In genomic region chr4:141265979-141266637, GRCm38 (mm10) we compare ENCODE assay signal across 20 mouse cellular contexts. TPM values are rescaled to one million over a fixed set of nuclear protein-coding genes. Genes with fewer than 3 reads are reported as not detected.
A peak's percentile ranks its signal among the peaks of the same experiment; 100 is the strongest.
DNase-seq lines count a peak whose midpoint lies in the region; ATAC-seq and TF ChIP-seq lines count a peak whose summit lies in the region.
"Had no signal": no experiment of that assay in that cellular context is flagged by ENCODE, and none has a peak within 500 bp of the region (broad histone marks: within the 10 kb centered on the region; RNA-seq: fewer than 3 reads in every experiment).

No protein-coding gene starts in this region.

- TF ChIP-seq EP300 in lung, postnatal 0 days (IDR thresholded peaks at IDR 0.05), result no peak

- no peaks in the 10 kb centered on the region; the same call in 1 of the 2 replicates for H3K27me3 ChIP-seq in embryonic facial prominence, embryonic 11.5 days (ENCODE audit: control insufficient read depth, insufficient read depth, low read length)
- no peaks in the 10 kb centered on the region for H3K27me3 ChIP-seq in embryonic facial prominence, embryonic 10.5 days (replicated peaks; ENCODE audit: low read depth, poor library complexity, severe bottlenecking)
- no peaks in the 10 kb centered on the region for H3K27me3 ChIP-seq in kidney, postnatal 0 days (ENCODE audit: insufficient read depth, low read length)
- H3K27me3 ChIP-seq in kidney, embryonic 16.5 days (ENCODE audit: insufficient read depth, low read length), result no peaks in the 10 kb centered on the region
- no peaks in the 10 kb centered on the region for H3K27me3 ChIP-seq in lung, postnatal 0 days (replicated peaks; ENCODE audit: insufficient read depth, low read length)
- H3K27me3 ChIP-seq: forebrain, embryonic 13.5 days; kidney, embryonic 15.5 days; limb, embryonic 15.5 days had no signal

- H3K9ac ChIP-seq in embryonic facial prominence, embryonic 11.5 days (replicated peaks; ENCODE audit: low read length), result no peak overlapping the region
- H3K9ac ChIP-seq in kidney, postnatal 0 days (ENCODE audit: low read depth, low read length), result no peak overlapping the region
- no peak overlapping the region for H3K9ac ChIP-seq in kidney, embryonic 16.5 days (replicated peaks; ENCODE audit: low read length)
- H3K9ac ChIP-seq in lung, postnatal 0 days (replicated peaks; ENCODE audit: low read depth), result no peak overlapping the region
- H3K9ac ChIP-seq: forebrain, embryonic 13.5 days; kidney, embryonic 15.5 days; limb, embryonic 15.5 days had no signal

- no peak overlapping the region for H3K4me3 ChIP-seq in embryonic facial prominence, embryonic 11.5 days (ENCODE audit: low read depth, low read length)
- no peak overlapping the region for H3K4me3 ChIP-seq in embryonic facial prominence, embryonic 10.5 days
- no peak overlapping the region for H3K4me3 ChIP-seq in kidney, postnatal 0 days (replicated peaks; ENCODE audit: low read depth, low read length)
- no peak overlapping the region for H3K4me3 ChIP-seq in kidney, embryonic 16.5 days (ENCODE audit: low read length)
- H3K4me3 ChIP-seq in lung, postnatal 0 days (ENCODE audit: low read depth, low read length), result no peak overlapping the region
- H3K4me3 ChIP-seq: forebrain, embryonic 13.5 days; heart, embryonic 10.5 days; hindbrain, embryonic 10.5 days; kidney, embryonic 15.5 days; limb, embryonic 15.5 days had no signal

- no peak overlapping the region for H3K4me2 ChIP-seq in embryonic facial prominence, embryonic 11.5 days (ENCODE audit: low read depth, low read length)
- H3K4me2 ChIP-seq in kidney, postnatal 0 days (ENCODE audit: low read length), result no peak overlapping the region
- H3K4me2 ChIP-seq in kidney, embryonic 16.5 days (replicated peaks; ENCODE audit: low read depth, low read length), result no peak overlapping the region
- no peak overlapping the region for H3K4me2 ChIP-seq in lung, postnatal 0 days (replicated peaks; ENCODE audit: low read depth, low read length)
- H3K4me2 ChIP-seq: forebrain, embryonic 13.5 days; kidney, embryonic 15.5 days; limb, embryonic 15.5 days had no signal

- H3K9me3 ChIP-seq in embryonic facial prominence, embryonic 11.5 days (replicated peaks; ENCODE audit: control insufficient read depth, low read length), result no peaks in the 10 kb centered on the region; the same call in 1 of the 2 replicates
- H3K9me3 ChIP-seq in embryonic facial prominence, embryonic 10.5 days, result peaks cover 2% of the 10 kb centered on the region; the same call in 1 of the 2 replicates
- H3K9me3 ChIP-seq in kidney, postnatal 0 days (replicated peaks; ENCODE audit: low read length), result no peaks in the 10 kb centered on the region
- H3K9me3 ChIP-seq in kidney, embryonic 16.5 days (ENCODE audit: low read length), result no peaks in the 10 kb centered on the region
- no peaks in the 10 kb centered on the region for H3K9me3 ChIP-seq in lung, postnatal 0 days (ENCODE audit: low read length)
- H3K9me3 ChIP-seq: heart, embryonic 10.5 days; kidney, embryonic 15.5 days; limb, embryonic 15.5 days had no signal

- H3K4me1 ChIP-seq in embryonic facial prominence, embryonic 11.5 days (ENCODE audit: control insufficient read depth, insufficient read depth, low read length), result no peaks in the 10 kb centered on the region
- peaks cover 4% of the 10 kb centered on the region; the same call in 1 of the 2 replicates for H3K4me1 ChIP-seq in embryonic facial prominence, embryonic 10.5 days
- no peaks in the 10 kb centered on the region for H3K4me1 ChIP-seq in kidney, postnatal 0 days (replicated peaks; ENCODE audit: insufficient read depth, low read length)
- H3K4me1 ChIP-seq in kidney, embryonic 16.5 days (ENCODE audit: insufficient read depth, low read length), result no peaks in the 10 kb centered on the region
- no peaks in the 10 kb centered on the region for H3K4me1 ChIP-seq in lung, postnatal 0 days (ENCODE audit: insufficient read depth, low read depth, low read length)
- H3K4me1 ChIP-seq: forebrain, embryonic 13.5 days; heart, embryonic 10.5 days; kidney, embryonic 15.5 days; limb, embryonic 15.5 days had no signal

- peak; percentile 1 for DNase-seq in embryonic facial prominence, embryonic 11.5 days (ENCODE audit: low spot score)
- DNase-seq in embryonic facial prominence, embryonic 10.5 days (ENCODE audit: low spot score), result no peak
- no peak for DNase-seq in kidney, postnatal 0 days (ENCODE audit: low spot score)
- DNase-seq in lung, postnatal 0 days (ENCODE audit: low spot score), result peak; percentile 10
- DNase-seq in lung, adult 18-20 months, result no peak
- no peak for DNase-seq in adrenal gland, postnatal 25 days
- DNase-seq: adrenal gland, postnatal 36 days; cerebellum, adult 8-10 months; gastrocnemius, postnatal 36 days; lung, postnatal 36 days; retina, postnatal 1 day; right cerebral cortex, postnatal 4 days; thymus, postnatal 25 days had no signal

- no peak for ATAC-seq in embryonic facial prominence, embryonic 11.5 days (replicated peaks; ENCODE audit: insufficient number of reproducible peaks, low FRiP score, low TSS enrichment, low read depth)
- no peak for ATAC-seq in kidney, postnatal 0 days (replicated peaks; ENCODE audit: low FRiP score, low read depth)
- no peak for ATAC-seq in kidney, embryonic 16.5 days (ENCODE audit: low FRiP score, low TSS enrichment)
- ATAC-seq in lung, postnatal 0 days, result no peak
- ATAC-seq: forebrain, embryonic 13.5 days; inflammation-experienced regulatory T-cells, adult 6 months had no signal

- no peaks in the 10 kb centered on the region for H3K36me3 ChIP-seq in embryonic facial prominence, embryonic 11.5 days (replicated peaks; ENCODE audit: control insufficient read depth, insufficient read depth, low read depth, low read length)
- H3K36me3 ChIP-seq in embryonic facial prominence, embryonic 10.5 days (replicated peaks), result no peaks in the 10 kb centered on the region
- no peaks in the 10 kb centered on the region for H3K36me3 ChIP-seq in kidney, postnatal 0 days (ENCODE audit: insufficient read depth, low read length)
- H3K36me3 ChIP-seq in kidney, embryonic 16.5 days (ENCODE audit: insufficient read depth, low read length), result no peaks in the 10 kb centered on the region
- no peaks in the 10 kb centered on the region for H3K36me3 ChIP-seq in lung, postnatal 0 days (ENCODE audit: insufficient read depth, low read length)
- H3K36me3 ChIP-seq: heart, embryonic 10.5 days; hindbrain, embryonic 10.5 days; kidney, embryonic 15.5 days; limb, embryonic 15.5 days had no signal

- TF ChIP-seq CTCF in kidney, postnatal 0 days (IDR thresholded peaks at IDR 0.05; ENCODE audit: low read depth), result peak; percentile 50
- peak; percentile 45 for TF ChIP-seq CTCF in lung, postnatal 0 days (IDR thresholded peaks at IDR 0.05)

- H3K27ac ChIP-seq in embryonic facial prominence, embryonic 11.5 days (replicated peaks; ENCODE audit: low read depth, low read length), result no peak overlapping the region
- H3K27ac ChIP-seq in embryonic facial prominence, embryonic 10.5 days (replicated peaks), result no peak overlapping the region
- no peak overlapping the region for H3K27ac ChIP-seq in kidney, postnatal 0 days
- H3K27ac ChIP-seq in kidney, embryonic 16.5 days (ENCODE audit: low read length), result no peak overlapping the region
- no peak overlapping the region for H3K27ac ChIP-seq in lung, postnatal 0 days (ENCODE audit: low read length)
- H3K27ac ChIP-seq: forebrain, embryonic 13.5 days; heart, embryonic 10.5 days; hindbrain, embryonic 10.5 days; kidney, embryonic 15.5 days; limb, embryonic 15.5 days had no signal

- WGBS in embryonic facial prominence, embryonic 11.5 days, result 81% methylated on average over 3 of the region's 3 CpGs
- WGBS in embryonic facial prominence, embryonic 10.5 days, result 91% methylated on average over 3 of the region's 3 CpGs
- WGBS in kidney, postnatal 0 days, result 93% methylated on average over 3 of the region's 3 CpGs
- WGBS in kidney, embryonic 16.5 days, result 89% methylated on average over 3 of the region's 3 CpGs
- 86% methylated on average over 3 of the region's 3 CpGs for WGBS in lung, postnatal 0 days

RNA-seq across cellular contexts. Expression of gene Arhgef19, which starts 26.8 kb away (rescaled TPM):
- 5.8 and 6.1 TPM in 2 replicates for polyA plus RNA-seq in embryonic facial prominence, embryonic 11.5 days (2014; fragmentation: Nextera tagmentation; extraction: Ambion mirVana)
- 6.1 and 8.7 TPM in 2 replicates for polyA plus RNA-seq in embryonic facial prominence, embryonic 10.5 days (2016; fragmentation: Nextera tagmentation; extraction: Ambion mirVana)
- polyA plus RNA-seq in kidney, postnatal 0 days (2015; fragmentation: Nextera tagmentation; extraction: Ambion mirVana), result 5.2 and 5.7 TPM in 2 replicates
- polyA plus RNA-seq in kidney, embryonic 16.5 days (2015; fragmentation: Nextera tagmentation; extraction: Ambion mirVana), result 9.6 and 11.2 TPM in 2 replicates
- 2.9 and 3.8 TPM in 2 replicates for polyA plus RNA-seq in lung, postnatal 0 days (2015; fragmentation: Nextera tagmentation; extraction: Ambion mirVana)
- total RNA-seq in adrenal gland, postnatal 25 days (2021), result 32.6 and 44.2 TPM in 2 replicates
- polyA plus RNA-seq: inflammation-experienced regulatory T-cells, adult 6 months had no signal

RNA-seq across cellular contexts. Expression of gene Epha2, which starts 34.9 kb away (rescaled TPM):
- polyA plus RNA-seq in embryonic facial prominence, embryonic 11.5 days (2014; fragmentation: Nextera tagmentation; extraction: Ambion mirVana), result 1.0 and 1.4 TPM in 2 replicates
- polyA plus RNA-seq in embryonic facial prominence, embryonic 10.5 days (2016; fragmentation: Nextera tagmentation; extraction: Ambion mirVana), result 2.4 and 3.0 TPM in 2 replicates
- 5.6 and 5.8 TPM in 2 replicates for polyA plus RNA-seq in kidney, postnatal 0 days (2015; fragmentation: Nextera tagmentation; extraction: Ambion mirVana)
- polyA plus RNA-seq in kidney, embryonic 16.5 days (2015; fragmentation: Nextera tagmentation; extraction: Ambion mirVana), result 8.3 and 8.6 TPM in 2 replicates
- polyA plus RNA-seq in lung, postnatal 0 days (2015; fragmentation: Nextera tagmentation; extraction: Ambion mirVana), result 9.7 and 10.3 TPM in 2 replicates
- total RNA-seq in adrenal gland, postnatal 25 days (2021), result 18.7 and 19.3 TPM in 2 replicates
- polyA plus RNA-seq: inflammation-experienced regulatory T-cells, adult 6 months had no signal

RNA-seq across cellular contexts. Expression of gene Rsg1, which starts 52.4 kb away (rescaled TPM):
- polyA plus RNA-seq in embryonic facial prominence, embryonic 11.5 days (2014; fragmentation: Nextera tagmentation; extraction: Ambion mirVana), result 6.2 and 6.8 TPM in 2 replicates
- polyA plus RNA-seq in embryonic facial prominence, embryonic 10.5 days (2016; fragmentation: Nextera tagmentation; extraction: Ambion mirVana), result 8.4 and 8.5 TPM in 2 replicates
- polyA plus RNA-seq in kidney, postnatal 0 days (2015; fragmentation: Nextera tagmentation; extraction: Ambion mirVana), result 2.7 and 3.1 TPM in 2 replicates
- 8.1 and 9.2 TPM in 2 replicates for polyA plus RNA-seq in kidney, embryonic 16.5 days (2015; fragmentation: Nextera tagmentation; extraction: Ambion mirVana)
- 2.0 and 2.4 TPM in 2 replicates for polyA plus RNA-seq in lung, postnatal 0 days (2015; fragmentation: Nextera tagmentation; extraction: Ambion mirVana)
- total RNA-seq in adrenal gland, postnatal 25 days (2021), result 1.4 and 1.7 TPM in 2 replicates
- total RNA-seq: gastrocnemius, postnatal 36 days had no signal

Comparison
In these comparisons a context has a peak if more than half of its experiments do, and no peak if none do; other contexts are left out.
1. DNase-seq: peak in embryonic facial prominence, embryonic 11.5 days (single experiment) and lung, postnatal 0 days (single experiment); none in embryonic facial prominence, embryonic 10.5 days (single experiment), kidney, postnatal 0 days (single experiment), lung, adult 18-20 months (0 of 2) and adrenal gland, postnatal 25 days (single experiment).